Mouse (Mus musculus) midbrain, embryonic 12.5 days (tissue): Measurements from ENCODE around the gene Lrrc39. TPM values are rescaled to one million over a fixed set of nuclear protein-coding genes. Genes with fewer than 3 reads are reported as not detected.

Experiments
- ATAC-seq: fragments of 200-750 bp; cut with Nextera tagmentation; 2 replicates; pipeline ENCODE4 v1.8.0; 2017; ENCODE audit warnings: low read depth, moderate TSS enrichment, moderate library complexity; ENCODE audit not compliant: low FRiP score
- H3K27ac ChIP-seq: fragments of 300-500 bp; sonication (generic); replicated peaks from 2 replicates; pipeline ENCODE4 v1.5.1; 2016; ENCODE audit warnings: mild to moderate bottlenecking
- H3K27me3 ChIP-seq: fragments of 300-500 bp; sonication (generic); 2 replicates; pipeline ENCODE4 v1.6.1; 2016; ENCODE audit warnings: mild to moderate bottlenecking
- H3K36me3 ChIP-seq: fragments of 300-500 bp; sonication (generic); 2 replicates; pipeline ENCODE4 v1.6.1; 2016
- H3K4me1 ChIP-seq: fragments of 300-500 bp; sonication (generic); 2 replicates; pipeline ENCODE4 v1.6.1; 2016
- H3K4me2 ChIP-seq: fragments of 300-500 bp; sonication (generic); replicated peaks from 2 replicates; pipeline ENCODE4 v1.6.1; 2016; ENCODE audit warnings: mild to moderate bottlenecking, moderate library complexity
- H3K4me3 ChIP-seq: fragments of 300-500 bp; sonication (generic); 2 replicates; pipeline ENCODE4 v1.5.1; 2016; ENCODE audit warnings: mild to moderate bottlenecking
- H3K9ac ChIP-seq: fragments of 300-500 bp; sonication (generic); replicated peaks from 2 replicates; pipeline ENCODE4 v1.6.1; 2016; ENCODE audit warnings: mild to moderate bottlenecking, moderate library complexity
- H3K9me3 ChIP-seq: fragments of 300-500 bp; sonication (generic); 2 replicates; pipeline ENCODE4 v1.6.1; 2016; ENCODE audit warnings: mild to moderate bottlenecking
- WGBS: fragments of 180-500 bp; shearing (Covaris S2); methylation state at CpG from one replicate; pipeline ENCODE4 v1.1.7; 2016; 5-methylcytosine and 5-hydroxymethylcytosine counted together
- polyA plus RNA-seq: library from polyadenylated mRNA; unstranded; fragments of >200 nt; fragmentation: Nextera tagmentation; extraction: Ambion mirVana; gene quantifications from 2 replicates; pipeline ENCODE4 v1.2.1, GENCODE M21; 2016

Gene Lrrc39
- polyA plus RNA-seq, 1 experiment from 2014 or later, result 0.59 TPM

GRCm38 (mm10) chr3:116570628-116571027, 7.9 kb downstream of the Lrrc39 start:
- H3K4me1 ChIP-seq, result no peaks in the 10 kb centered on the region
- no peaks in the 10 kb centered on the region for H3K36me3 ChIP-seq
- H3K4me2 ChIP-seq, result no peak overlapping the region
- H3K4me3 ChIP-seq, result no peak overlapping the region
- H3K27me3 ChIP-seq, result no peaks in the 10 kb centered on the region
- 78% methylated on average over 2 of the region's 2 CpGs for WGBS
- ATAC-seq, result no peak
- H3K9ac ChIP-seq, result no peak overlapping the region
- no peak overlapping the region for H3K27ac ChIP-seq
- H3K9me3 ChIP-seq, result 0 out of 2 replicates have a peak, but pooled peaks cover 5% of the 10 kb centered on the region

- Histone ChIP-seq H3K27ac (no peak overlapping the region), H3K4me2 (no peak overlapping the region), H3K4me1 (no peaks in the 10 kb centered on the region), H3K36me3 (peaks cover 13% of the 10 kb centered on the region), H3K4me3 (no peak overlapping the region), H3K9ac (no peak overlapping the region), H3K27me3 (no peaks in the 10 kb centered on the region), H3K9me3 (no peaks in the 10 kb centered on the region)
- 66% methylated on average over 3 of the region's 3 CpGs for WGBS
- no peak for ATAC-seq
Observed at GRCm38 (mm10) chr3:116577286-116577685, 14.5 kb downstream of the Lrrc39 start.

GRCm38 (mm10) chr3:116582201-116582600, 19.4 kb downstream of the Lrrc39 start:
- Histone ChIP-seq H3K9ac (no peak overlapping the region), H3K9me3 (no peaks in the 10 kb centered on the region), H3K27me3 (no peaks in the 10 kb centered on the region), H3K27ac (no peak overlapping the region), H3K4me1 (no peaks in the 10 kb centered on the region), H3K4me2 (no peak overlapping the region), H3K36me3 (peaks cover 51% of the 10 kb centered on the region), H3K4me3 (no peak overlapping the region)
- WGBS, result 98% methylated on average over 9 of the region's 9 CpGs
- ATAC-seq, result no peak

- H3K9ac ChIP-seq, result peak overlapping the region; percentile 77
- H3K4me3 ChIP-seq, result peak overlapping the region; percentile 79
- peak; percentile 81 for ATAC-seq
- no peaks in the 10 kb centered on the region for H3K9me3 ChIP-seq
- H3K27me3 ChIP-seq, result no peaks in the 10 kb centered on the region
- peak overlapping the region; percentile 83 for H3K27ac ChIP-seq
- peaks cover 10% of the 10 kb centered on the region; the same call in 1 of the 2 replicates for H3K4me1 ChIP-seq
- peaks cover 27% of the 10 kb centered on the region for H3K36me3 ChIP-seq
- WGBS, result 3% methylated on average over 22 of the region's 22 CpGs
- H3K4me2 ChIP-seq, result peak overlapping the region; percentile 49
Observed at GRCm38 (mm10) chr3:116594076-116594727, 31.4 kb downstream of the Lrrc39 start.

GRCm38 (mm10) chr3:116594728-116595602, 32.2 kb downstream of the Lrrc39 start, which contains the start of gene Sass6:
Gene Sass6 (plus strand): TSS chr3:116594982.
- Histone ChIP-seq H3K4me1 (peaks cover 10% of the 10 kb centered on the region; the same call in 1 of the 2 replicates), H3K4me3 (peak within 1 kb of the TSS; percentile 79), H3K27ac (peak within 1 kb of the TSS; percentile 83), H3K27me3 (no peaks in the 10 kb centered on the region), H3K4me2 (peak within 1 kb of the TSS; percentile 77), H3K36me3 (peaks cover 20% of the 10 kb centered on the region), H3K9ac (peak within 1 kb of the TSS; percentile 77), H3K9me3 (no peaks in the 10 kb centered on the region)
- ATAC-seq, result peak; percentile 97
- under 1% methylated on average over 65 of the region's 65 CpGs for WGBS

- peaks cover 13% of the 10 kb centered on the region for H3K36me3 ChIP-seq
- H3K9ac ChIP-seq, result peak overlapping the region; percentile 77
- ATAC-seq, result no peak
- H3K4me3 ChIP-seq, result peak overlapping the region; percentile 79
- peaks cover 10% of the 10 kb centered on the region; the same call in 1 of the 2 replicates for H3K4me1 ChIP-seq
- H3K27me3 ChIP-seq, result no peaks in the 10 kb centered on the region
- H3K27ac ChIP-seq, result no peak overlapping the region
- peak overlapping the region; percentile 77 for H3K4me2 ChIP-seq
- WGBS, result 10% methylated on average over 10 of the region's 10 CpGs
- no peaks in the 10 kb centered on the region for H3K9me3 ChIP-seq
Observed at GRCm38 (mm10) chr3:116595603-116595991, 32.8 kb downstream of the Lrrc39 start.

- Histone ChIP-seq H3K4me1 (peaks cover 3% of the 10 kb centered on the region; the same call in 1 of the 2 replicates), H3K4me2 (no peak overlapping the region), H3K27me3 (no peaks in the 10 kb centered on the region), H3K36me3 (no peaks in the 10 kb centered on the region), H3K9ac (no peak overlapping the region), H3K9me3 (no peaks in the 10 kb centered on the region), H3K4me3 (no peak overlapping the region), H3K27ac (no peak overlapping the region)
- ATAC-seq, result no peak
- 84% methylated on average over 2 of the region's 2 CpGs for WGBS
Observed at GRCm38 (mm10) chr3:116599705-116600104, 36.9 kb downstream of the Lrrc39 start.

GRCm38 (mm10) chr3:116601005-116601404, 38.2 kb downstream of the Lrrc39 start:
- no peak overlapping the region for H3K27ac ChIP-seq
- H3K36me3 ChIP-seq, result peaks cover 2% of the 10 kb centered on the region; the same call in 1 of the 2 replicates
- no peaks in the 10 kb centered on the region for H3K27me3 ChIP-seq
- no peak overlapping the region for H3K9ac ChIP-seq
- peaks cover 1% of the 10 kb centered on the region; the same call in 1 of the 2 replicates for H3K4me1 ChIP-seq
- H3K4me3 ChIP-seq, result no peak overlapping the region
- no peaks in the 10 kb centered on the region for H3K9me3 ChIP-seq
- no peak overlapping the region for H3K4me2 ChIP-seq
- no peak for ATAC-seq
- WGBS, result 91% methylated on average over 5 of the region's 5 CpGs

GRCm38 (mm10) chr3:116601781-116602180, 39.0 kb downstream of the Lrrc39 start:
- H3K9me3 ChIP-seq, result no peaks in the 10 kb centered on the region
- no peak overlapping the region for H3K4me3 ChIP-seq
- H3K27ac ChIP-seq, result no peak overlapping the region
- H3K36me3 ChIP-seq, result peaks cover 6% of the 10 kb centered on the region
- H3K4me2 ChIP-seq, result no peak overlapping the region
- ATAC-seq, result no peak
- no peaks in the 10 kb centered on the region for H3K4me1 ChIP-seq
- no peak overlapping the region for H3K9ac ChIP-seq
- no peaks in the 10 kb centered on the region for H3K27me3 ChIP-seq
- 92% methylated on average over 5 of the region's 5 CpGs for WGBS

- no peaks in the 10 kb centered on the region for H3K4me1 ChIP-seq
- peaks cover 24% of the 10 kb centered on the region for H3K36me3 ChIP-seq
- H3K27me3 ChIP-seq, result no peaks in the 10 kb centered on the region
- H3K4me3 ChIP-seq, result no peak overlapping the region
- no peak overlapping the region for H3K4me2 ChIP-seq
- H3K9ac ChIP-seq, result no peak overlapping the region
- ATAC-seq, result no peak
- H3K9me3 ChIP-seq, result no peaks in the 10 kb centered on the region
- H3K27ac ChIP-seq, result no peak overlapping the region
- WGBS, result 87% methylated on average over 9 of the region's 9 CpGs
Observed at GRCm38 (mm10) chr3:116604570-116604969, 41.8 kb downstream of the Lrrc39 start.

GRCm38 (mm10) chr3:116614295-116614892, 51.6 kb downstream of the Lrrc39 start, which contains the start of gene Trmt13:
Gene Trmt13 (minus strand): TSS chr3:116614587.
- no peak within 1 kb of the TSS for H3K4me3 ChIP-seq
- H3K4me1 ChIP-seq, result no peaks in the 10 kb centered on the region
- H3K9ac ChIP-seq, result no peak within 1 kb of the TSS
- no peaks in the 10 kb centered on the region for H3K27me3 ChIP-seq
- H3K36me3 ChIP-seq, result peaks cover 56% of the 10 kb centered on the region
- WGBS, result 83% methylated on average over 10 of the region's 10 CpGs
- ATAC-seq, result no peak
- H3K9me3 ChIP-seq, result no peaks in the 10 kb centered on the region
- no peak within 1 kb of the TSS for H3K27ac ChIP-seq
- no peak within 1 kb of the TSS for H3K4me2 ChIP-seq
